Mouse (Mus musculus) cerebellum, postnatal 14 days (tissue): ENCODE measurements around the gene Mpc1.
"Not testable (repeated sequence)": the region's sequence is repeated elsewhere in the genome, so short reads cannot be mapped to it uniquely, and the experiment has no call there.

ENCODE experiments used
- DNase-seq, 2 experiments: peaks; one replicate each; pipeline ENCODE4 v3.0.0; 2021; ENCODE audit warnings: mixed read lengths in 2 of 2

Mpc1 gene

DNA sequence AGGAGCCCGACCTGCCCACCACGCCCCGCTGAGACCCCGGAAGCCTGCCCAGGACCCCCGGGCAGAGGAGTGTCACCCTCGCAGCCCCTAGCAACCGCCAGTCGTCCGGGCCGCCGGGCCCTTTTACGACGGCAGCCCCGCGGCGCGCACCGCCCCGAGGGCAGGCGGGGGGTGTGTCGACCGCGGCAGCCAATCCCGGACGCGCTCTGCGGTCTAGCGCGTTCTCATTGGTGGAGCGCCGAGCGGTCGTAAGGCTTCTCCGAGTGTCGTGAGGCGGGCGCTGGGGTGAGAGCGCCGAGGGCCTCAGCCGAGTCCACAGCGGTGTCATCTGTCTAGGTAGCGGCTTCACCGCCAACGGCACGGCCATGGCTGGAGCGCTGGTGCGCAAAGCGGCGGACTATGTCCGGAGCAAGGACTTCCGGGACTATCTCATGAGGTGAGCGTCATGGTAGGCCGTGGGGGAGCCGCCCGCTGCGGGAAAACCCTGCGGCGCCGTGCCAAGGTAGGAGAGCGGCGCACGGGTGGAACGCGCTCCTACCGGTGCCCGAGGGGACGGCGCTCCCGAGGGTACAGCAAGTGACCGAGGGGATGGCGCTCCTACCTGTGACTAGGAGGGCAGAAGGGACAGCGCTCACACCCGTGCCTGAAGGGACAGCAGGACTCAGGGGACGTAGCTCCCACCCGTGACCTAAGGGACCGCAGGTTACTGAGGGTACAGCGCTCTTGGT, 986 bp downstream of the Mpc1 start:
- DNase-seq, result peak; percentile 96 to 97

DNA sequence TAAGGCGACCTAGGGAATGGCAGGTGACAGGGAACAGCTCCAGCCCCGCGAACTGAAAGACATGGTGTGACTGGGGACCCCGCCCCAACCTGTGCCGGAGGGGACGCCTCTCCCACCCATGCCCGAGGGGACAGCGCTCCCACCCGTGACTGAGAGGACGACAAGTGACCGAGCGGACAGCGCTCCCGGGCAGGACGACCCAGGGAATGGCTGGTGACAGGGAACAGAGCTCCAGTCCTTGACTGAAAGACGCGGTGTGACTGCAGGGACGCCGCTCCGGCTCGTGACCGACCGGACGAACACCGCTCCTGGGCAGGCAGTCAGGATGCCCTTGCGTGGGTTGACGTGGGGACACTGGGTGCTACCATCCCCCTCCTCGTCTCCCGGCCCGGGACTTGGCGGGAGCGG, 1.6 kb downstream of the Mpc1 start:
- DNase-seq, result peak; percentile 63 to 71

DNA sequence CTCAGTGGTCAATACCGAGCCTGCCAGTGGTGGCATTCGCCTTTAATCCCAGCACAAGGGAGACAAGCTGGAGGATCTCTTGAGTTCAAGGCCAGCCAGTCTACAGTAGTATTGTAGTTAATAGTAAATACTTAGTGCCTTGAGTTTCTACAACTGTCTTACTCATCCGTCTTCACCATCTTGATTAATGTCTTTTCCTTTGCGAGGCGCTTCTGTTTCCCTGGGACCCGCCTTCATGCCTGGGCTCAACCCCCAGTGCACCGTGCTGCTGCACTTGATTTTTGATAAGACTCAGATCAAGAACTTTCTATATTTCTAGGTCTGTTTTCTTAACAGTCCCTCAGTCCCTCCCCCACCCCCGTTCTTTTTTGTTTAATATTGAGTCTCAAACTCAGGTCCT, 2.4 kb downstream of the Mpc1 start:
- DNase-seq, result no peak

DNA sequence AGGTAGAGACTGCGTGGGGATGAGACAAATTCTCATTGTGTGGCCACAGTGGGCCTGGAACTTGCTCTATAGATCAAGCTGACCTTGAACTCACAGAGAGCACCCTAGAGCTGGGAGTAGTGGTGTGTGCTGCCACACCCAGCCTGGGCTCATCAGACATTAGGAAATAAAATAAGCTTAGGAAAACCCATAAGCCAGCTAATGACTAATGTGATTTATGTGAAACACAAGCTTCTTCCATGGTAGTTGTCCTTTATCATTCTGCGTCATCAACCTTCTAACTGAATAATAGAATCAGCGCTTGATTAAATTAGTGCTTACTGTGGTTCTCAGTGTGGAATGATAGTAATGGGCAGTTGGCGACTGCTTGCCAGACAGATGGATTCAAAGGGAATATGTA, 4.3 kb downstream of the Mpc1 start:
- no peak for DNase-seq

DNA sequence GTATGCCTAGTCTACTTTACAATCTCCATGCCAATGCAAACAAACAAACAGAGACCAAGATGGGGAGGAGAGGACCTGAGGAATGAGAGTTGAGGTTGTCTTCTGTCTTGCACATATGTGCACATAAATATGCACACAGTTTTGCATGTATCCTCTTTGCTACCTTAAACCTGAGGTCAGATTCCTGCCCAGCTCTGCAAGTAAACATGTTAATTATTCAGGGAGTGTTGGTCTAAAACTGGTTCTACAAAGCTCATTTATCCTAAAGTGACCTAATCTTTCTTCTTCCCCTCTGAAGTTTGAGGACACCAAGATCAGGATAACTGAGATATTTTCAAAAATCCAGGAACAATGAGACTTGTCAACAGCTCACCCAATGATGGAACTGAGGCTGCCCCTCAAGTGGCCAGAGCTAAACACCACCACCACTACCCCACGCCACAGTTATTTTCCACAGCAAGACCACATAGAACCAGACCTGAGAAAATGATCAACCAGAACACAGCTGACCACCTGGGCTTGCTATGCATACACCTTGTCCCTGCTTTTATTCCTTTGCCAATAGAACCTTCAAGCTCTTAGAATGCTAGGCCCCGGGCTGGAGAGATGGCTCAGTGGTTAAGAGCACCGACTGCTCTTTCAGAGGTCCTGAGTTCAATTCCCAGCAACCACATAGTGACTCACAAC, 7.4 kb downstream of the Mpc1 start:
- DNase-seq, result no peak

DNA sequence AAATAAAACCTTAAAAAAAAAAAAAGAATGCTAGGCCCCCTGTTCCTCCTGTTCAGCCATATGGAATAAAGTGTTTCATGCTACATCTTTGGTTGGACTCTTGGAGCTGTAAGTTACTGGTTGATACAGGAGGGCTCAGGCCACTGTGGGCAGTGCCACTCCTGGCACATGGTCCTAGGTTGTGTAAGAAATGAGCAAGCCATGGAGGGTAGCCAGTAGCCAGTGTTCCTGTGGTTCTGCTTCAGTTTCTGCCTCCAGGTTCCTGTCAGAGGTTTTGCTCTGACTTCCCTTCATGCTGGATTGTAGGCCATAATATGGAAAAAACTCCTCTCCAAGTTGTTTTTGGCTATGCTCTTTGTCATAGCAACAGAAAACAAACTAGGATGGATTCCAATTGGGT, 8.0 kb downstream of the Mpc1 start:
- no peak for DNase-seq

DNA sequence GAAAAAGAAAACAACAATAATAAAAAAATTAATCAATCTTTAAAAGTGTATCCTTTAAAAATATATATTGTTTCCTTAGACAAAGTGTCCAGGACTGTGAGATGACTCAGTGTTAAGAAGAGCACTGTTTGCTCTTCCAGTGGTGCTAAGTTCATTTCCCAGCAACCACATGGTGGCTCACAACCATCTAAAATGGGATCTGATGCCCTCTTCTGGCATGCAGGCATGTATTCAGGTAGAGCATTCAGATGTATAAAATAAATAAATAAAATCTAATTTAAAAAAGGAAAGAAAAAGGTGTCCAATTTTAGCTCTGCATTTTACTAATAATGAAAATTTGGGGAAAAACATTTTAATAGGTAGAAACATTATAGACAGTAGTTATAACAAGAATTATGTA, 13.1 kb downstream of the Mpc1 start:
- no peak for DNase-seq

DNA sequence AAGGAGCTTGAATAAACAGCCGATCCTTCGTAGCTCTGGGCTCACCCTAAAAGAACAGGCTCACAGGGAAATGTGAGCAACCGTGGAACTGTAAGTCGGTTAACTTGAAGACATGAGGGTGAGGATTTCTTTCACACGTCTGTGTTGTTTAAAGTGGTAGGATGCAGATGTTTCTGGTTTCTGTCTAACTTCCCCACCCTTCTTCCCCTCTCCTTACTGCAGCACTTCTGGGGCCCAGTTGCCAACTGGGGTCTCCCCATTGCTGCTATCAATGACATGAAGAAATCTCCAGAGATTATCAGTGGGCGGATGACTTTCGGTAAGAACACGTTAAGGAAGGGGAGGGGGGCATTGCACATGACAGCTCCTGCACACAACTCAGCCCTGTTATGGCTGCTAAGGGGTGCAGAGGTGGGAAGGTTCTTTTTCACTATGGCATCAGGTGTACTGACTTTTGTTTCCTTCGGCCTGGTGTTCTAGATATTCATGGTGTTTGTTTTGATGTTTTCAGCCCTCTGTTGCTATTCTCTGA, 13.7 kb downstream of the Mpc1 start:
- no peak for DNase-seq

DNA sequence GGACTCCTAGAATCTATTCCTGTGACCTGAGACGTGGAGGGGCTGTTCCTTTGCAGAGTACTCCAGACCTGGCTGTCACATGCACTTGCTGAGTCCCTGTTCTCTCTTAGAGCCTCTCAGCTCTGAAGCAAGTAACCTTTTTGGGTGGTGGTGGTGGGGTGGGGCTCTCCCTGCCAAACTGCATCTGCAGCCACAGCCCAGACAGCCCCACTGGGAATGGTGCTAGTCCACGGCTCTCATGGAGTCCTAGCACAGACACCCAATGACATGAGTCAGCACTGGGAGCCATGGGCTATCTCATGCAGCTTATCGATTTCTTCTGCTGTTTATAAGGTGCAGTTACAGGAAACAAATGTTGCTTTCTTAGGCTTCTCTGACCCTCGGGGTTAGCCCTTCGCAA, 15.0 kb downstream of the Mpc1 start:
- no peak for DNase-seq

DNA sequence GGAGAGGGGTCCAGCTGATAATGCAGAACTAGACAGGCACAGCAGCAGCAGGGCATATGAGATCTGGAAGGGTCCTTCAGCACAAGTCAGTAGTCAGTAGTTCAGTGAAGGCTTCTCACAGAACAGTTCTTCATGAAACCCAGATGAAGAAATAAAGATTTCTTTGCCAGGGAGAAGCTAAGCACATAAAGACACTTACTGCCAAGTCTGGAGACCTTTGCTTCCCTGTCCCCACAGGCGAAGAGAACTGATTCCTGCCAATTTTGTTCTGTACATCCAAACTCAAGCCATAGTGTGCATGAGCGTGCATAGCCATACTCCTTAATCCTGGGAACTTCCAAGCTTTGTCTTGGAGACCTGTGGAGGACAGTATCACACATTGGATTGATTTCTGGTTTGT, 15.6 kb downstream of the Mpc1 start:
- DNase-seq, result no peak

DNA sequence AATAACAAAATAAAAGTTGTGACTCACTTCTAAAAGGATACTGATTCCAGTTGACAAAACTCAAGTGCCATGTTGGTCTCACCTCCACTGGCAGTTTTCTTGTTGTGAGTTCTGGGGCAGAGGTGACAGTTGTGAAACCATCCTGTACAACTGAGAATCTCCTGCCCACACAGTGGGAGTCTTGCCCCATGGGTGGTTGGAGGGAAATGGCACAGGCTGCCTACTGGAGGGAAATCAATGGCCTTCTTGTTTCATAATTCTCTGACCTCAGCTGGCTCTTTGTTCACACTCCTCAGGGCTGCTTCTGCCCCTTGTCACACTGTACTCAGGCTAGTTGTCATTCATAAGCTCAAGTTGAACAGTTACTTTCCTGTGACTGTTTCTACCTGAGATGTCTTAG, 16.8 kb downstream of the Mpc1 start:
- no peak for DNase-seq

DNA sequence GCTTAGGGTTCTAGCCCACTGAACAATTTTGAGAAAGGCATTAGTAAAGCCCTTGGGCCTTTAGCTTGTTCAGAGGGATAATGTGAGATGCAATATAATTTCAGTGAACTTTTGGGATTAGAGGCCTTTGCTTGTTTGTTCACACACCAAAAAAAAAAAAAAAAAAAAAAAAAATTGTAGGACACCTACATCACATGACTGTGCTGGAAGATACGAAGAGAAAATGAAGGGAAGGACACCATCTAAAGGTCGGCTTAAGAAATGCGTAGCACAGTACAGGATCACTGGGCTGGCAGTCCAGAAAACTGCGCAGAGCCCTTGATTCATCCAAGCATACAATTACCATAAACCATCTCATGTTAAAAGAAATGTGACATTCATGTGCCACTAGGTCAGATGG, 18.8 kb downstream of the Mpc1 start:
- no peak for DNase-seq

DNA sequence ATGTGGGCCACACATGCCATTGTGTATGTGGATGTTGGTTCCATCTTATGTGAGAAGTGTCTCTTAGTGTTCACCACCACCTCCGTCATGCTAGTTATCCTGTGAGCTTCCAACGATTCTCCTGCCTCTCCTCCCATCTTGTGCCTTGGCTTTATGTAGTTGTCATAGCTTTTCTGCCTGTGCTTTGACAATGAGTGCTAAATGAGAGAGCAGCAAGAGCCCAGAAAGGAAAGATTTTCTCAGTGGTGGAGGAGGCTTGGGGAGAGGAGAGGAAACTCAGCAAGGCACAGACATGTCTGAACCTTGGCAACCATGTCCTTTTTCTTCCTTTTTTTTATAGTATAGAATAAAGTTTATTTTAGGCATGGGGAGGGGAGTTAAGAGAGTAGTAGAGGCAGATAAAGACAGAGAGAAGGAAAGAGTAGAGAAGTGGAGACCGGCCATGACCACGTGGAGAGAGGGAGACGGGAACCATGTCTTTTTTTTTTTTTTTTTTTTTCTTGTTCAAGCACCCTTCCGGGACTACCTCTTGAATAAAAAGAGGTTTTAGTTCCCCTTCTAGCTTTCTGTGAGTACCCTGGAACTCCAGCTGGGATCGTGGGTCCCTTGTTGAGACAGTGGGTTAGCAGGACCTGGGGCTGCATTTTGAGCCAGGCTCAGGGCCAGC, 20.2 kb downstream of the Mpc1 start:
- DNase-seq, result no peak

DNA sequence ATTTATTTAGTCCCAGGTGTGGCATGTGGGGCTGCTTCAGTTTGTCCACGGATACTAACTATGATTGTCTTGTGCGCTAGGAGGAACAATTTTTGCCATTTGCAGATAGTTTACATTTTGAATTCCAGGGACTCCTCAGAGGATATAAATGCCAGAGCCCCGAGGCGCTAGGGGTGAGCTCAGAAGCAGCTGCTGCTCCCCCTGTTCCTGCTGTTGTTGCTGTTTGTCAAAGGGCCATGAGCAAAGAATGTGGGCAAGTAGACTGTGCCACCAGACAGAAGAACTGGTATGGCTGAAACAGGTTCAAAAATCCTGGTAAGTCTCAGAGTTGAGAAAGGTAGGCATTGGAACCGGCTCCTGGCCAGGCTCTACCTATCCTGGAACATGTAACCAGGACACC, 21.0 kb downstream of the Mpc1 start:
- no peak for DNase-seq

DNA sequence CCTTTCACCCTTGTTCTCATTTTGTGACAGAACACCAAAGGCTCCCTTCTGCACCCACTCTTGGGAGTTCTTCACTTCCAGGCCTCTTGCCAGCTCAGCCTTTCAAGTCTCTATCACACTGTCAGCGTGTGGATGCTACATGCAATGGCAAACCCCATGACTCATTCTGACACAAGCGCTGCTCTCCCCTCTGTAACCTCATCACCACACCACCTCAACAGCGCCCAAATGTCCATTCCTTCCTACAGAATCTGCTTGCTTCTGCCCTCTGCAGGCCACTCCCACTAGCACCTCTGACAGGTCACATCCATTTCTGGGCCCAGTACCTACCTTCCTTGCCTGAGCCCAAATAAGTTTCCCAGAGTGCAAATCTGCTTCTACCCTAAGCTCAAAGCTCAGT, 23.1 kb downstream of the Mpc1 start:
- DNase-seq, result peak in 1 of 2 experiments; percentile 29

DNA sequence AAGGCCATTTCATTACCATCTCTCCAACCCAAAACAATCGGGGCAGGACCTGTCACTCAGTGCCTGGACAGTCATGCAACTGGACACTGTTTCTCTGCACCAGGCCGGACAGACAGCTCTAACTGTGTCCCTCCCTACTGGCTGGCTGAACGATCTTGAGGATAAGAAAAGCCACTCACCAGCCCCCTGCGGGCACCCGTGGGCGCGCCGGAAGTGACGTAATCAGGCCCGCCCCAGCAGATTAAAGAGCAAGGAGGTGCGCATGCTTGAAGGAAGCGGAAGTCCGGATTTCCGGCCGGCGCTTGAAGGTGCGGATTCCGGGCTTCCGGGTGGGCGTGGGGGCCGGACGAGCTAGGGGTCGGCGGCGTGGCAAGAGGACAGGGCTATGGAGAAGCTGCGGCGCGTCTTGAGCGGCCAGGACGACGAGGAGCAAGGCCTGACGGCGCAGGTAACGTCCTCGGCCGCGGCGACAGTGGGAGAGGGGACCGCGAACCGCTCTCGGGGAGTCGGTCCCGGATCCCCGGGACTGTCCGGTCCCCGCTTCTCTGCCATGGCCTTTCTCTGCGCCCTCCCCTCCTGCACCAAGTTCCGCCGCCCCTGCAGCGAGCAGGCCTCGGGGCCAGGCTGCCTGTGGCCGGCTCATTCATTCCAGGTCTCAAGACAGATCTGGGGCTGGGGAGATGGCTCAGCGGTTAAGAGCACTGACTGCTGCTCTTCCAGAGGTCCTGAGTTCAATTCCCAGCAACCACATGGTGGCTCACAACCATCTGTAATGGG, 28.3 kb downstream of the Mpc1 start, which contains the start of gene Sft2d1:
Gene Sft2d1 (plus strand): TSS at position 265 of the 777 bp plus-strand sequence.
- DNase-seq, result peak; percentile 98

DNA sequence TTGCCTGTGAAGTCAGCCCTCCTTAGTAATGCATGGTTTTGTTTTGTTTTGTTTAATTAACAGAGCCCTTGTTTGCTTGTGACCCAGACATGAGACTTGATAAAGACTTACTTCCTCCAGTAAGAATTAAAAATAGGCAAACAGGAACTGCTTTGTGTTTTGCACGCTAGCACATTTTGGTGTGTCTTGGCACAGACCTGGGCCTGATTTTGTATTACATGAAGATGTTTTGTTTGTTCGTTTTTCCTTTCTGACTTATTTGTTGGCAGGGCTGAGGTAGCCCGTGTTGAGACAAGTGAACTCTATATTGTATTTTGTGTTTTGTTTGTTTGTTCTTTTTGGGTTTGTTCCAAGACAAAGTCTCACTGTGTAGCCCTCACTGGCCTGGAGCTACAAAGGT, 29.0 kb downstream of the Mpc1 start:
- no peak for DNase-seq

DNA sequence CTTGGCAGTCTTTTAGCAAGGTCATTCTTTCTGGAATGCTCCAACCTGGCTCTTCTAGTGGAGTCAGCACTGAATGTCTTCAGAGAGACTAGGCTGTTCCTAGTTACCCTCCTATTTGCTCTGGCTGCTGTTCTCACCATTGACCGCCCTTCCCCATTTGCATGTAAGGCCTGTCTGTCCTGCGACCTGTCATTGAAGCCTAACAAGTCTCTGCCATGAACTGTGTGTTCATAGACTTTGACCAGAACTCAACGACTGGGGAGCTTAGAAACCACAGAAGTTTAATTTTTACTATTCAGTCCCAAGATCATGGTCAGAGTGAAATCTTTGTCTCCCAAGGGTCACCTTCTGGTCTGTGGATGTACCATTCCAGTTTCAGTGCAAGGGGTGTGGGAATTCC, 31.3 kb downstream of the Mpc1 start:
- no peak for DNase-seq

DNA sequence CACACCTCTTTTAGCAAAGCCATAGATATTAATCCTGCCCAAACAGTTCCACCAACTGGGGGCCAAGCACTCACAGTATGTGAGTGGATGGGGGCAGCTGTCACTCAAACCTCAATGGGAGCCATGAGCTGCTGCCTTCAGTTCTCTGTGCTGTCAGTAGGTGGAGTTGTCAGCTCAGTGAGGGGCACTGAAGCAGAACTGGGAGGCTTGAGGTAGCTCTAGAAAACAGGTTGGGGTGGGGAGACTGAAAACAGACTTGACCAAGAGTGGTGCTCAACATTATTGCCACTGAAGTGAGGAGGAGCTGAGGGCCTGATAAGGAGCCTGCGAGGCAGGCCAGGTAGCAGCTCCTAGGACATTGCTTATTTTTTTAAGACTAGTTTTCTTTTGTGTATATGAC, 33.5 kb downstream of the Mpc1 start:
- DNase-seq, result peak; percentile 26 to 50

DNA sequence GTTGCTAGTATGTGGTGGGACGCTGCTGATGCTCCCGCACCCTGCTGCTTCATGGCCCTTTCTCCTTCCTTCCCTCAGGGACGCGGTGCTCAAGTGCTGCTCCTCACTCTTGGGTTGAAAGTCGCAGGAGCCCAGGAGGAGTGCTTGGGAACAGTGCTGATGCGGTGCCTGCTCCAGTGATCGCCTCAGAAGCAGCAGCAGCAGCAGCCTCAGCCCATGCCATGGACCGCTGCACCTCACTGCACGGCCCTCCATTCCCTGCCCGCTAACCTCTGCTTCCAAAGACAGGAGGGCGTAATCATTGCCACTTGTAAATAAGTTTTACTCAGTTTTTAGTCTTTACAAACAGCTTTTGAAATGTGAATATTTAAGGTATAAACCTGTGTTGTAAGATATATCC, 44.2 kb downstream of the Mpc1 start:
- not testable (repeated sequence) for DNase-seq

DNA sequence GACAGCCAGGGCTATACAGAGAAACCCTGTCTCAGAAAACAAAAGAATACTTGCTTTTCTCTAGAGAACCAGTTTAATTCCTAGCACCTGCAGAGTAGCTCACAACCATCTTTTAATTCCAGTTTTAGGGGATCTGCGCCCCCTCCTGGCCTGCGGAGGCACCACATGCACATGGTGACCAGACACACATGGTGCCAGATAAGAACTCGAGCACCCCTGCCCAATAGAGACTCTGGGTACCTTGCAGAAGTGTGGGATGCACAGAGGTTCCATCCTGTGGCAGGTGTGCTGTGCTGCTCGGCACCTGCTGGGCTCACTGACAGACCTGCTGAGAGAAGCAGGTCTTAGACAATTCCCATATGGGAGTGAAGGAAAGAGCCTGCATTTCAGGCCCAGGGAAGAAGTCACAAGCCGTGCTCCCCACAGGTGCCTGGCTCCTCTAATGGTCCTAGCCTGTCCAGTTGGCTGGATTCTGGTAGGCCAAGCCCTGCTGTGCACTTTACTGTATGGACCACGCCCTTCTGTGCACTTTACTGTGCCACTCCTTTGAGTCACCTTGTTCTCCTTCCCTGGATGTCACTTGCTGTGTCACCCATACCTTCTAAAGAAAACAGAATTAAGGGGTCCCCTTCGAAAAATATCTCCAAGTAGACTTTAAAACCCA, 45.9 kb downstream of the Mpc1 start:
- peak; percentile 26 to 49 for DNase-seq

DNA sequence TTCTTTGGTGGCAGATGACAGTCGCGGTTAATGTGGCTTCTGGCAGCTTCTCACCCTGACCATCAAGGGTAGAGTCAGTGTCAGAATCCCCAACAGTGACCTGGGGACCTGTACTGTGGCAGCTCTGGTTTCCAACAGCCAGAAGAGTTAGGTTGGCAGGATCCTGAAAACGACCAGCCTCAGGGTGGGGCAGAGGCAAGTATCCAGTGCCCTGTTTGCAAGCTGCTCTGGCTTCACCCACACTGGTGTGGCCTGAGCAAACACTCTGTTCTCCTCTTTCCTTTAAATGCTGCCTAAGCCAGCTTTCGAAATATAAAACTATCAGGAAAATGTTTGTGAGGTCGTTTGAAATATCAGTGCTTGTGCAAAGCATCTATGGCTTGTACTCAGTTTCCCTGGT, 47.9 kb downstream of the Mpc1 start:
- DNase-seq, result no peak
